Mouse (Mus musculus) MEL (cell line): Measurements from ENCODE around the gene Camkv. TPM values are rescaled to one million over a fixed set of nuclear protein-coding genes. Genes with fewer than 3 reads are reported as not detected.

ENCODE experiments used
- DNase-seq: peaks from one replicate; pipeline ENCODE4 v3.0.0; 2011; ENCODE audit warnings: low read depth, low spot score
- H3K27ac ChIP-seq: 2 replicates; pipeline ENCODE4 v1.5.1; 2012; ENCODE audit warnings: low read depth, mild to moderate bottlenecking, control low read depth, low read length, moderate library complexity; ENCODE audit not compliant: control insufficient read depth
- H3K27me3 ChIP-seq, 2 experiments: fragments of 150-350 bp in 1 of 2; sonication (generic) in 1 of 2; 2 replicates each; pipeline ENCODE4 v1.6.1; 2012; ENCODE audit warnings: low read length in 2 of 2, mild to moderate bottlenecking in 2 of 2, improper control_type of control experiment in 1 of 2, moderate library complexity in 1 of 2; ENCODE audit not compliant: insufficient read depth in 2 of 2, control insufficient read depth in 1 of 2
- H3K36me3 ChIP-seq, 2 experiments: 2 replicates each; pipeline ENCODE4 v1.6.1; 2012 to 2014; ENCODE audit warnings: low read length in 2 of 2, improper control_type of control experiment in 1 of 2, inconsistent platforms in 1 of 2, mild to moderate bottlenecking in 1 of 2; ENCODE audit not compliant: insufficient read depth in 2 of 2, control insufficient read depth in 1 of 2
- H3K4me1 ChIP-seq, 2 experiments: fragments of 150-350 bp in 1 of 2; sonication (generic) in 1 of 2; 2 replicates each; pipeline ENCODE4 v1.6.1; 2012; ENCODE audit warnings: low read length in 2 of 2, improper control_type of control experiment in 1 of 2, mild to moderate bottlenecking in 1 of 2; ENCODE audit not compliant: insufficient read depth in 2 of 2, control insufficient read depth in 1 of 2
- H3K4me3 ChIP-seq, 2 experiments: fragments of 150-350 bp in 1 of 2; sonication (generic) in 1 of 2; 2 replicates each; pipeline ENCODE4 v1.5.1; 2012; ENCODE audit warnings: low read depth in 2 of 2, low read length in 2 of 2, mild to moderate bottlenecking in 2 of 2, moderate library complexity in 2 of 2, control low read depth in 1 of 2, improper control_type of control experiment in 1 of 2; ENCODE audit not compliant: control insufficient read depth in 1 of 2, insufficient read depth in 1 of 2
- H3K79me2 ChIP-seq: 2 replicates; pipeline ENCODE4 v1.6.1; 2012; ENCODE audit warnings: mild to moderate bottlenecking, low read length, moderate library complexity; ENCODE audit not compliant: control insufficient read depth, poor library complexity, insufficient read depth
- H3K9ac ChIP-seq: 2 replicates; pipeline ENCODE4 v1.6.1; 2012; ENCODE audit warnings: low read depth, mild to moderate bottlenecking, control low read depth, low read length, moderate library complexity; ENCODE audit not compliant: control insufficient read depth, poor library complexity, severe bottlenecking
- H3K9me3 ChIP-seq: fragments of 150-350 bp; sonication (generic); replicated peaks from 2 replicates; pipeline ENCODE4 v1.6.1; 2012; ENCODE audit warnings: mild to moderate bottlenecking, low read length, improper control_type of control experiment, moderate library complexity; ENCODE audit not compliant: insufficient read depth
- BHLHE40 ChIP-seq: IDR thresholded peaks from 2 replicates; pipeline ENCODE4 v1.6.1; 2012; ENCODE audit warnings: low read depth, mild to moderate bottlenecking, inconsistent platforms, low read length, improper control_type of control experiment, borderline replicate concordance
- CHD1 ChIP-seq: IDR thresholded peaks from 2 replicates; pipeline ENCODE4 v1.6.1; 2012; ENCODE audit warnings: low read depth, mild to moderate bottlenecking, inconsistent platforms, low read length, improper control_type of control experiment
- CTCF ChIP-seq, 3 experiments: IDR thresholded peaks in 2 of 3; conservative IDR thresholded peaks in 1 of 3; 2 replicates each; pipeline ENCODE4 v1.5.1; 2011 to 2012; ENCODE audit warnings: low read length in 3 of 3, low read depth in 2 of 3, mild to moderate bottlenecking in 2 of 3, improper control_type of control experiment in 1 of 3, inconsistent platforms in 1 of 3, mixed read lengths in 1 of 3, moderate library complexity in 1 of 3; ENCODE audit not compliant: control insufficient read depth in 1 of 3, insufficient read depth in 1 of 3, poor library complexity in 1 of 3, severe bottlenecking in 1 of 3
- EP300 ChIP-seq, 2 experiments: IDR thresholded peaks; 2 replicates each; pipeline ENCODE4 v1.6.1; 2011; ENCODE audit warnings: improper control_type of control experiment in 2 of 2, low read length in 2 of 2, low read depth in 1 of 2, mild to moderate bottlenecking in 1 of 2
- ETS1 ChIP-seq: IDR thresholded peaks from 2 replicates; pipeline ENCODE4 v1.6.1; 2012; ENCODE audit warnings: low read depth, mild to moderate bottlenecking, inconsistent platforms, low read length, improper control_type of control experiment, moderate library complexity
- GATA1 ChIP-seq: IDR thresholded peaks from 2 replicates; pipeline ENCODE4 v1.6.1; 2011; ENCODE audit warnings: low read depth, low read length, improper control_type of control experiment
- JUND ChIP-seq: IDR thresholded peaks from 2 replicates; pipeline ENCODE4 v1.6.1; 2011; ENCODE audit warnings: low read depth, mild to moderate bottlenecking, improper control_type of control experiment, low read length
- KAT2A ChIP-seq: conservative IDR thresholded peaks from 2 replicates; pipeline ENCODE4 v1.6.1; 2012; ENCODE audit warnings: low read depth, low read length, improper control_type of control experiment, inconsistent platforms
- MAX ChIP-seq: IDR thresholded peaks from 2 replicates; pipeline ENCODE4 v1.6.1; 2011; ENCODE audit warnings: low read length, improper control_type of control experiment
- MAZ ChIP-seq: IDR thresholded peaks from 2 replicates; pipeline ENCODE4 v1.6.1; 2012; ENCODE audit warnings: low read depth, mild to moderate bottlenecking, inconsistent platforms, low read length, improper control_type of control experiment
- MXI1 ChIP-seq: IDR thresholded peaks from 2 replicates; pipeline ENCODE4 v1.6.1; 2011; ENCODE audit warnings: mild to moderate bottlenecking, low read depth, low read length, improper control_type of control experiment
- NELFE ChIP-seq: IDR thresholded peaks from 2 replicates; pipeline ENCODE4 v1.6.1; 2011; ENCODE audit warnings: low read depth, low read length, improper control_type of control experiment
- NRF1 ChIP-seq: IDR thresholded peaks from 2 replicates; pipeline ENCODE4 v1.6.1; 2014; ENCODE audit warnings: low read depth, mild to moderate bottlenecking, inconsistent platforms, low read length, improper control_type of control experiment, moderate library complexity; ENCODE audit not compliant: poor library complexity, insufficient read depth, severe bottlenecking
- RAD21 ChIP-seq: IDR thresholded peaks from 2 replicates; pipeline ENCODE4 v1.6.1; 2011; ENCODE audit warnings: mild to moderate bottlenecking, low read depth, low read length, improper control_type of control experiment
- SIN3A ChIP-seq: IDR thresholded peaks from 2 replicates; pipeline ENCODE4 v1.6.1; 2012; ENCODE audit warnings: low read length, improper control_type of control experiment, inconsistent platforms
- TAL1 ChIP-seq: IDR thresholded peaks from 2 replicates; pipeline ENCODE4 v1.6.1; 2012; ENCODE audit warnings: mild to moderate bottlenecking, inconsistent platforms, low read length, moderate library complexity, mixed read lengths
- USF1 ChIP-seq: IDR thresholded peaks from 2 replicates; pipeline ENCODE4 v1.6.1; 2014; ENCODE audit warnings: low read depth, mild to moderate bottlenecking, inconsistent platforms, low read length, improper control_type of control experiment, moderate library complexity
- USF2 ChIP-seq, 2 experiments: IDR thresholded peaks; 2 replicates each; pipeline ENCODE4 v1.6.1; 2011 to 2012; ENCODE audit warnings: improper control_type of control experiment in 2 of 2, low read length in 2 of 2, borderline replicate concordance in 1 of 2, inconsistent platforms in 1 of 2, low read depth in 1 of 2, mild to moderate bottlenecking in 1 of 2; ENCODE audit not compliant: insufficient read depth in 1 of 2
- ZC3H11A ChIP-seq: IDR thresholded peaks from 2 replicates; pipeline ENCODE4 v1.6.1; 2012; ENCODE audit warnings: low read depth, mild to moderate bottlenecking, inconsistent platforms, low read length, improper control_type of control experiment
- polyA plus RNA-seq, 2 experiments: library from polyadenylated mRNA; stranded (reverse) in 1 of 2; unstranded in 1 of 2; fragments of >175 nt in 1 of 2; fragments of >200 nt in 1 of 2; gene quantifications; 2 replicates each; pipeline versions ENCODE4 v1.2.1 to v1.2.4; 2012; ENCODE audit warnings: low replicate concordance in 2 of 2, low read depth in 1 of 2; ENCODE audit not compliant: insufficient read length in 2 of 2, insufficient read depth in 1 of 2, missing spikeins in 1 of 2
- total RNA-seq: library from RNA; depleted of rRNA; stranded (reverse); fragments of 300-350 nt; gene quantifications from 2 replicates; pipeline ENCODE4 v1.2.3, GENCODE M21; 2012

Camkv gene
- total and polyA plus RNA-seq, 3 experiments, result 0.08 to 0.14 TPM; not detected in 1

- TF ChIP-seq CTCF (IDR thresholded peaks at IDR 0.05 in 2 of 3, conservative IDR thresholded peaks at IDR 0.05 in 1 of 3; ENCODE audit: control insufficient read depth in 1 of 3, insufficient read depth in 1 of 3, low read depth in 2 of 3, low read length in 3 of 3, poor library complexity in 1 of 3, severe bottlenecking in 1 of 3) (no peak), NELFE (peak; percentile 30; the same call in 1 of the 2 replicates), SIN3A (no peak), CHD1 (no peak), RAD21 (no peak), TAL1 (no peak), MAX (0 out of 2 replicates have a peak, but pooled peaks have one; percentile 41), ETS1 (0 out of 2 replicates have a peak, but pooled peaks have one; percentile 5), ZC3H11A (no peak), BHLHE40 (no peak), MAZ (no peak), JUND (no peak), KAT2A (no peak), GATA1 (no peak)
Observed at GRCm38 (mm10) chr9:107949184-107949921, 13.9 kb downstream of the Camkv start (continued).

GRCm38 (mm10) chr9:107949922-107950235 is 14.4 kb downstream of the Camkv start, which contains the start of gene Traip:
TSS of gene Traip (plus strand) at chr9:107950136.
- H3K9me3 ChIP-seq, result no peaks in the 10 kb centered on the region
- no peaks in the 10 kb centered on the region for H3K27me3 ChIP-seq
- H3K27ac ChIP-seq, result peak within 1 kb of the TSS; percentile 71
- no peak for TF ChIP-seq BHLHE40
- TF ChIP-seq EP300 (IDR thresholded peaks at IDR 0.05; ENCODE audit: low read depth in 1 of 2, low read length in 2 of 2), result no peak; a peak in 2 of 4 replicates
- TF ChIP-seq USF2 (IDR thresholded peaks at IDR 0.05; ENCODE audit: borderline replicate concordance in 1 of 2, insufficient read depth in 1 of 2, low read depth in 1 of 2, low read length in 2 of 2), result no peak
- TF ChIP-seq MXI1, result 0 out of 2 replicates have a peak, but pooled peaks have one; percentile 18
- TF ChIP-seq SIN3A, result 0 out of 2 replicates have a peak, but pooled peaks have one; percentile 32
- TF ChIP-seq NRF1, result no peak
- TF ChIP-seq USF1, result no peak
- H3K9ac ChIP-seq, result peak within 1 kb of the TSS; percentile 90
- peaks cover 31% of the 10 kb centered on the region for H3K79me2 ChIP-seq
- H3K4me1 ChIP-seq, result peaks cover 0 to 13% of the 10 kb centered on the region in 2 experiments; a peak in 2 of 4 replicates
- peak; percentile 61 for DNase-seq
- peak within 1 kb of the TSS; percentile 85 to 96 for H3K4me3 ChIP-seq
- H3K36me3 ChIP-seq, result peaks cover 0 to 12% of the 10 kb centered on the region in 2 experiments; a peak in 2 of 4 replicates
